Mouse (Mus musculus) CH12.LX (cell line): ENCODE measurements around the gene Dcaf11.

ENCODE experiments used
- CHD2 ChIP-seq: IDR thresholded peaks from 2 replicates; pipeline ENCODE4 v1.6.1; 2011; ENCODE audit warnings: low read length, improper control_type of control experiment
- CTCF ChIP-seq, 2 experiments: IDR thresholded peaks in 1 of 2; conservative IDR thresholded peaks in 1 of 2; 2 replicates each; pipeline ENCODE4 v1.5.1; 2011 to 2012; ENCODE audit warnings: low read depth in 2 of 2, low read length in 2 of 2, improper control_type of control experiment in 1 of 2, inconsistent platforms in 1 of 2, mild to moderate bottlenecking in 1 of 2, moderate library complexity in 1 of 2
- HCFC1 ChIP-seq: IDR thresholded peaks from 2 replicates; pipeline ENCODE4 v1.6.1; 2012; ENCODE audit warnings: low read depth, mild to moderate bottlenecking, inconsistent platforms, low read length, improper control_type of control experiment
- MEF2A ChIP-seq: IDR thresholded peaks from 2 replicates; pipeline ENCODE4 v1.6.1; 2014; ENCODE audit warnings: low read depth, mild to moderate bottlenecking, inconsistent platforms, low read length, improper control_type of control experiment, borderline replicate concordance
- MXI1 ChIP-seq: IDR thresholded peaks from 2 replicates; pipeline ENCODE4 v1.6.1; 2011; ENCODE audit warnings: mild to moderate bottlenecking, low read depth, low read length, improper control_type of control experiment
- UBTF ChIP-seq: IDR thresholded peaks from 2 replicates; pipeline ENCODE4 v1.6.1; 2012; ENCODE audit warnings: low read depth, mild to moderate bottlenecking, inconsistent platforms, low read length, improper control_type of control experiment, moderate library complexity

- TF ChIP-seq CHD2 = peak; percentile 95
- TF ChIP-seq MEF2A = peak; percentile 51; the same call in 1 of the 2 replicates
- peak; percentile 60; the same call in 1 of the 2 replicates for TF ChIP-seq HCFC1
- no peak for TF ChIP-seq CTCF (conservative IDR thresholded peaks at IDR 0.05 in 1 of 2, IDR thresholded peaks at IDR 0.05 in 1 of 2; ENCODE audit: low read depth in 2 of 2, low read length in 2 of 2)
- no peak for TF ChIP-seq UBTF
- peak; percentile 91 for TF ChIP-seq MXI1
Observed at GRCm38 (mm10) chr14:55560202-55561073, 632 bp downstream of the Dcaf11 start, which contains the start of gene A730061H03Rik.
